Mouse (Mus musculus) G1E-ER4 (cell line): ENCODE data around the gene Caprin2. TPM values are rescaled to one million over a fixed set of nuclear protein-coding genes. Genes with fewer than 3 reads are reported as not detected.

Experiments
- GATA1 ChIP-seq: IDR thresholded peaks from one replicate; pipeline ENCODE4 v1.8.0; 2012; ENCODE audit warnings: low read length, inconsistent platforms
- polyA plus RNA-seq: library from polyadenylated mRNA; stranded (reverse); fragments of >175 nt; gene quantifications from 2 replicates; pipeline ENCODE4 v1.2.3, GENCODE M21; 2012

The Caprin2 gene
- polyA plus RNA-seq, 1 experiment, result 3.9 TPM

DNA sequence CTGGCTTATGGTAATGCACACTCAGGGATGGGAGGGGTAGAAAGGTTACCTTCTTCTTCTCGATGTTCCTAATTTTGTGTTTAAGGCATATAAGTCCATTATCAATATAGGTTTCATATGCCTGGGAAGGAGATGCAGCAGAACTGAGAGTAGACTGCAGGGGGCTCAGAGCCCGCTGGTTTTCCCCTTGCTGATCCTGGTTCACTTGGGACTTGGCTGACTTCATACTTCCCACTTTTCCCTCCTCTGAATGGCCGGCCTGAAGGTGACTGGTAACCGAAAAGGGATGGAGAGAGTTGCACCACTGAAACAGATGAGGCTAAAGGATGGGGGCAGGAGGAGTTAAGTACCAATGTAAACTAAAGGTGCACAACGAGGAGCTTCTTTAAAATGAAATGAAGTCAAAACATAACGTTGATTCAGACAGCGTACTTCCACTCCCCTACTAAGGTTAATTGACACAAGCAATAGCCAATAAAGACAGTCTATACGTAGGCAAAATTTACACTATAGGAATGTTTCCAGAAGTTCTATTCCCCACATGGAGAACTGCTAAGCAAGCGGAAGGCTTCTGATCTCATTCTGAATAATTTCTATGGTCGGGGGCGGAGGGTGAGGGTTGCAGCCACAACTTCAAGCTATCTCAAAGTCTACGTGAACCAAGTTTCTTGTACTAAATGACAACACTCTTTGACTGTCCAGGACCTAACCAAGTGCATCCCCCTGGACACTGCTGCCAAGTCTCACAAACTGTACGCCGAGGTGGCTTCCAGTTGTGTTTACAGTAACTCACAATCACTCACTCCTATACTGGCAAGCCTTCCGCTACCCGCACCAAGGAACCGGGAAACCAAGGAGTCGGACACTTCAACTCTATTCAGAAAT is 907 bp downstream of the Caprin2 start:
- TF ChIP-seq GATA1, result no peak

DNA sequence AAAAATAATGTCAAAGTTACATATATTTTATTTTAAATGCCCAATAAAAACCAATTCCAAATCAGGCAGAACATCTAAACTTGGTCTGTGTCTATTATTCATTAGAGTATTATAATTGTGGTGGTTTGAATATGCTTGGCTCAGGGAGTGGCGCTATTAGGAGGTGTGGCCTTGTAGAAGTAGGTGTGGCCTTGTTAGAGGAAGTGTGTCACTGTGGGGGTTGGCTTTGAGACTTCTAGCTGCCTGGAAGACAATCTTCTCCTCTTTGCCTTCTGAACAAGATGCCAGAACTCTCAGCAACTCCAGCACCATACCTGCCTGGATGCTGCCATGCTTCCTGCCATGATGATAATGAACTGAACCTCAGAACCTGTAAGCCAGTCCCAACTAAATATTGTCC is 22.1 kb downstream of the Caprin2 start:
- no peak for TF ChIP-seq GATA1

DNA sequence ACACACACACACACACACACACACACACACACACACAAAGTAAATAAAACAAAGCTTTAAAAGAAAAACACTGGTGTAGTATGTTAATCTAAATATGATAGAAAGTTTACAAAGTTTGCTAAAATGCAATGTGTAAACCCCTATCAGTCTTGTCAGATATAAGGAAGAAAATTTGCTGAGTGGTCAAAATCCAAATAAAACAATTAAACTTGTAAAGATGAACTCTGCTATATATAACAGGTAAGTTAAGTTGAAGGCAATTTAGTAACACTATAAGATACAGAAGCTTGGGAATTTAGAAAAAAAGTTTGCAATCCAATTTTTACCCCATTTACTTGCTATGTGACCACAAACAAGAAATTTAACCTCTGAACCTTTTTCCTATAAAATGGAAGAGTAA is 50.4 kb downstream of the Caprin2 start:
- no peak for TF ChIP-seq GATA1

DNA sequence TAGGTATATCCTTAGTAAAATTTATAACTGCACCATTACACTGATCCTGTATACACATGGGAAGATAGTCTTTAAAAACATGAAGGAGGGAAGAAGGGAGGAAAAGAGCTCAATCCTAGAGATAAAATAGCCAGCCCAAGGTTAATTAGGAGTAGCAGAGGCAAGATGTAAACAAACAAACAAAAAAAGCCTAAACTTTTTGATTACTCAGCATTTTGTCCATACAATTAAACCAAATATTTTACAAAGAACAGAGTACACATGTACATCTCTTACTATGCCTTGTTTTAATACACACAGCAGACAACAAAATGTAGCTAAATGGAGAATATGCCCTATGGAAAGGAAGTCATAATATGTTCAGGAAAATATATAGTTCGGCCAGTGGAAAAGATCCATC is 54.3 kb downstream of the Caprin2 start:
- no peak for TF ChIP-seq GATA1

DNA sequence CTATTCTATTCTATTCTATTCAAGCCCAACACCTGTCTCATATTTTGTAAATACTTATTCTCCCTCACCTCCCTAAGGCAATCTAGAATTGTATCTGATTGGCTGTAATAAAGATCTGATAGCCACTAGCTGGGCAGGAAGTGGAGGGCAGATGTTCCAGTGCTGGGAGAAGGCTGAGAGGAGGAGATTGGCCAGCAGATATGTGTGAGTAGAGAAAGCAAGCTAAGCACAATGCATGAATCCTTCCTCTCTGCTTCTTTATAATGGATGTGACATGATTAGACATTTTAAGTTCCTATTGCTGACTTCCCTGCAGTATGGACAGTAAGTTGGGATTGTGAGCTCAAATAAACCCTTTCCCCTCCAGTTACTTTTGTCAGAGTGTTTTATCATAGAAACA is 57.6 kb downstream of the Caprin2 start:
- no peak for TF ChIP-seq GATA1

DNA sequence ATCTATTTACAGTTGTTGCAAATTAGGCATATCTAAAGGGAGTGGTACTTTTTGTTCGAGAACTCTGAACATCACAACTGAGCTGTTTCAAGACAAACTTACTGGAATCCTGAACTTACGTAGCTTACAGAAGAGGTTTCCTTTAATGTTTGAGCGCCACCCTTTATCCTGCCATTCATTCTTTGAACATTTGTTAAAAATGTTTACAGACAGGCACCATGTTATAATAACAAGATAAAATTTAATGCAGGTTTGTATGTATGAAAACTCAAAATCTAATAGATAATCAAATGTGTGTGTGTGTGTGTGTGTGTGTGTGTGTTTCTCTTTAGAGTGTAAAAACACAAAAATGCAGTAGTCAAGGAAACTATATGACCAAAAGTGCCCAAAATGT is 64.3 kb downstream of the Caprin2 start:
- TF ChIP-seq GATA1, result no peak

DNA sequence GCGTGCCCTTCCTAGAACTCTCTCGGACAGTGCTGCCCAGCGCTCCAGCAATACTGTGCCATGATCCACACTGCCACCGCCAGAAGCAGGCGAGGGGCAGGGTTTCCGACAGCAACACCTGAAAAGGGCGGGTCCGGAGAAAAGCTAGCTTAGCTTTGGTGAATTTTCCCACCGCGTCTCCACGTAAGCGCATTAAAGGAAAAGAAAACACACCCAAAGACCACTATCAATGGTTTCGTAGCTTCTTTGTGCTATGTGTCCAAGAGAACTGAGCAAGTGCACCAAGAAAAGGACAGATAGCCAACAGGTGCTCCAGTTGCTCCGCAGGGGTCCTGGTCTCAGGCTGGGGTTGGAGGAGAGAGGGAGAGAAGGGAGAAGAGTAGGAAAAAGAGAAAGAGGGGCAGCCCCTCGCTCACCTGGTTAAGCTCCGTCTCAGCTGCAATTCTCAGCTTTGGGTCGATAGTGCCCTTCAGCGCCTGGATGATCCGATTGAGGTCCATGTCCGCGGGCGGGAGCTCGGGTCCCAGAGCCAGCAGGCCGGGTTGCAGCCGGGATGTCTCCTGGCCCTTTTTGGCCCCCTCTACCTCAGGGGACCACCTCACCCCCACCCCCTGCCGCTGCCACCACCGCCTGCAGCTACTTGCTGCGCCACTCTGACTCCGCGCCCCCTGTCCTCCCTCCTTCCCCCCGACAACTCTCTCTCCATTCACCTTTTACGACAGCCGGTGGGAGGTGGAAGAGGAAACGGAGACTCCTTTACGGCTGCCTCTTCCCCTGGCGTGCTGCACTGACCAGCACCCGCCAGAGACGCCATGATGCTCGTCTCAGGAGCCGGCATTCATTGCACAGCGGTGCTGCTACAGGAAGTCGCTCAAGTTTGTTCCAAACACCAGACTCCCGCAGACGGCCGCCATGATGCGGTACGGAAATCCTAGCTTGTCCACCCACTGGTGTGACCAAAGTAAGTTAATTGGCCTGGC is 65.0 kb downstream of the Caprin2 start, which contains the start of gene Ipo8:
Gene Ipo8 (minus strand): TSS at position 720 of the 980 bp plus-strand sequence.
- TF ChIP-seq GATA1, result no peak

DNA sequence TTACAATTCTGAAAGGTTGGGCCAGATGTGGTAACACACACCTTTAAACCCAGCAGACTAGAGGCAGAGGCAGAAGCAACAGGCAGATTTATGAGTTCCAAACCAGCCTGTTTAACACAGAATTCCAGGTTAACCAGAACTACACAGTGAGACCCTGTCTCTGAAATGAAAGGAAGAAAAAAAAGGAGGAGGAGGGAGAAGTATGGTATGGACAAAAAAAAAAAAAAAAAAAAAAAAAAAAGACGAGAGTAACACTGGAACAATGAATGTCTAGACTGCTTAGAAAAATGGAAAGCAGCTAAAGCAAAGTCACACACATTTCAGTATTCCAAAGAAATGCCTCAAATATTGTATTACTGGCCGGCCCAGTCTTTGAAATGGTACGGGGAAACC is 65.7 kb downstream of the Caprin2 start:
- no peak for TF ChIP-seq GATA1

DNA sequence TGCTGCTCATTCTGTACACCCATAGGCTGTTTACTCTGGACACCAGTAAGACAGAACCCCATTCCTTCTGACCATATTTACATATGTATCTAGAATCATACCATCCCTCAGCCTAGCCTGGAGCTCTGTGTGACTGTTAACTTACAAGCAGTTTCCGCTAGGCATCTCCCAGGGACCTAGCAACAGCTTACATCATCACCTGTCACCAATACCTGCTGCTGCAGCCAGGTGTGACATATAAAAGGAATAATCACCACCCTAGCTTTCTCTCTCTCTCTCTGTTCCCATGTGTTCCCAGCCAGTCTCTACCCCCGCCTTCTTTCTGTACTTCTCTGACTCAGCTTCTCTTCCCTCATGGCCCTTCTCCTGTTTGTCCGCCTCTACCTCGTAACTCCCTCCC is 69.9 kb downstream of the Caprin2 start:
- no peak for TF ChIP-seq GATA1

DNA sequence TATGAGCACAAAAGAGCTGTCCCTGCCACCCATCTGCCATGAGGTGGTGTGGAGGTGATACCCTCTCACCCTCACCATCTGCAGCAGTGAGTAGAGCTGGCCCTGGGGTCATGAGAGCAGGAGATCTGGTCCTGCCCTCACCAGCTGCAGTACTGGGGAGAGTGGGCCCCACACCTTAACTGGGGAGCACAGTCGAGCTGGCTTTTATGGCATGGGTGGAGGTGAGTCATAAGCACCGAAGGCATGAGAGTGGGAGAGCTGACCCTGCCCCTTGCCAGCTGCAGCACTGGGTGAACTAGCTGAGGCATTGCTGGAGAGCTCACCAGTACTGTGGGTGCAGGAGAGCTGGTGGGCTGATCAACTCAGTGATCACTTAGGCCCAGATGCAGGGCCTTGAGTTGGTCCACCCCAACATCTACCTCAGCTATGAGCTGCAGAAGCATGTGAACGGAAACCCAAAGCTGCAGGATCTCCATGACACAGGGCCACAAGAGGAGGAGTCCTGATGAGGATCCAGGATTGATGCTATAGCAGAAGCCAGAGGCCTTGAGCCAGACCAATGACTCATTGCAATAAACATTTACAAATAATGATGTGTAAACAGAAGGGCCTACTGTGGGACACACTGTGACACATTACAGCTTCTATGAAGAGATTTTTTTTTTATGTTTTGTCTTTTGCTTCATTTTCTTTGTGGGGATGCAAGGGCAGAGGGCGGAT is 77.3 kb downstream of the Caprin2 start:
- TF ChIP-seq GATA1, result no peak

DNA sequence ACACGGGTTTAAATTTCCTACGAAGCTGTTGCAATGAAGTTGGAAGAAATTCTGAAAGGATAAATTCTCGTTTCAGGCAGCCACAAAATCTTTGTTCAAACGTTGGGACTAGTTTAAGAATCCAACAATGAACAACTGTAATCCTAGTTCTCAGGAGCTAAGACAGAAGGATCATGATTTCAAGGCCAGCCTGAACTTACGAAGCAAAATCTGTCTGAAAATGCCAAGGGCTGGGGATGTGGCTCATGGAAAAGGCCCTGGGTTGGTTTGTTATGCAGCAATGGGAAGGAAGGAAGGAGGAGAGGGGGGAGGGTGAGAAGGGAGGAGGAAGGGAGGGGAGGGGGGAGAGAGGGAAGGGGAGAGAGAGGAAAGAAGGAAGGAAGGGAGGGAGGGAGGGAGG is 79.3 kb downstream of the Caprin2 start:
- TF ChIP-seq GATA1, result no peak

DNA sequence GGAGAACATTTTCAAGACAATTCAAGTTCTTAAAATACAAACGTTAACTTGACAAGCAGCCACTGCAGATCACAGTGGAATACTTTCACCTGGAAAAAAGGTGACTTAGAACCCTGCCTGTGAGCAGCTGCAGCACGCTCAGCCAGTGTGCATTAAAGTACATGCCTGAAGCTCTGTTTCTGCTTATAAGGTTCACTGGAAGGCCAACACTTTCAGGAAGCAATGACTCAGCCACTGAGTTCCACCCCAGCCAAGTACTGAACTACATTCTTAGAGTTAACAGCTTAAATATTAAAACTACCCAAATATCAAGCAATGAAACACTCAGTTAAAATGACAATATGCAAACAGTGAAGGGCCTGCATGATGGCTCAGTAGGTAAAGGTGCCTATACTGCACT is 84.9 kb downstream of the Caprin2 start:
- TF ChIP-seq GATA1, result no peak

DNA sequence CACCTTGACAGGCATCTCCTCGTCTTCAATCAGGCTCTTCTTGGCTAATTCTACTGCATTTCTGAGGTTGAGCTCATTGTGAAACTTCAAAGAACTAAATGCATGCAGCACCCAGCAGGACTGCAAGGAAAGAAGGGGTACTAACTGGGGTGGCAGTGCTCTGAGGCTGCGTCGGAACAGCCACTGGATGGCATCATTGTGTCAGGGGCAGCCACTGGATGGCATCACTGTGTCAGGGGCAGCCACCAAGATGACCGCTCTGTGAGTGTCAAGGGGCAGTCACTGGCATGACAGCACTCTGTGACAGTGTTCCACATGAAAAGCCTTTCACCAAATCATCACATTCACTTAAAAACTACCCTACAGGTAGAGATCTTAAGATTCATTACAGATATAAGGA is 96.3 kb downstream of the Caprin2 start:
- TF ChIP-seq GATA1, result no peak

DNA sequence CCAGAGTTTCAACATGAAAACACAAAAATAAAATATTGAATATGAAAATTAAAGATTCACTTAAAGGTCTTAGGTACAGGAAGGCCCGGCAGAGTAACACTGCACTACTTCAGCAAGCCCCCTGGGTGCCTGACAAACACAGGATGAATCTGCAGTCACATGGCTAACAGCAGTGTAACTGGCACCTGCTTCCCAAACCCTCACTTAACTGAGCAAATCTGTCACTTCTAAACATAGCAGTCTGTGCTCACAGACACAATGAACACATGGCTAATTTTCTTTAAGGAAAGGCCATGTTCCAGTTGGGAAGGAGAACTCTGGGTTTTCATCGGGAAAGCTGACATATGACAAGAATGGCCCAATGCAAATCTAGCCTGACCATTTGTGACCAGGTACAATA is 100.9 kb downstream of the Caprin2 start:
- no peak for TF ChIP-seq GATA1

Other genes starting within 250 kb of the Caprin2 start
- gene Ipo8, start 64.8 kb downstream of the Caprin2 start, polyA plus RNA-seq, result 21.5 and 29.4 TPM in 2 replicates
- gene Sinhcaf, start 50.2 kb upstream of the Caprin2 start, polyA plus RNA-seq, result 12.1 and 22.5 TPM in 2 replicates
- not detected in 2 replicates for gene Dennd5b, start 205.4 kb upstream of the Caprin2 start, polyA plus RNA-seq
- gene Gm10203, start 233.9 kb upstream of the Caprin2 start, polyA plus RNA-seq, result not detected in 2 replicates
- 0.57 and 0.66 TPM in 2 replicates for gene Etfbkmt, start 243.6 kb upstream of the Caprin2 start, polyA plus RNA-seq